Mouse (Mus musculus) heart, embryonic 10.5 days (tissue): ENCODE data around the gene Hist1h4m. TPM values are rescaled to one million over a fixed set of nuclear protein-coding genes. Genes with fewer than 3 reads are reported as not detected.
"Not testable (repeated sequence)": the region's sequence is repeated elsewhere in the genome, so short reads cannot be mapped to it uniquely, and the experiment has no call there.

ENCODE experiments used
- DNase-seq: peaks from one replicate; pipeline ENCODE4 v3.0.0-alpha.2; 2017; ENCODE audit warnings: low spot score
- H3K27ac ChIP-seq: fragments of 300-500 bp; sonication (generic); 2 replicates; pipeline ENCODE4 v1.5.1; 2016; ENCODE audit warnings: mild to moderate bottlenecking
- H3K27me3 ChIP-seq: fragments of 300-500 bp; sonication (generic); 2 replicates; pipeline ENCODE4 v1.6.1; 2016; ENCODE audit warnings: mild to moderate bottlenecking; ENCODE audit not compliant: poor library complexity, insufficient read depth, severe bottlenecking
- H3K36me3 ChIP-seq: fragments of 300-500 bp; sonication (generic); 2 replicates; pipeline ENCODE4 v1.6.1; 2016; ENCODE audit warnings: mild to moderate bottlenecking, moderate library complexity
- H3K4me1 ChIP-seq: fragments of 300-500 bp; sonication (generic); 2 replicates; pipeline ENCODE4 v1.6.1; 2016; ENCODE audit warnings: mild to moderate bottlenecking
- H3K4me3 ChIP-seq: fragments of 300-500 bp; sonication (generic); 2 replicates; pipeline ENCODE4 v1.5.1; 2016; ENCODE audit warnings: mild to moderate bottlenecking, moderate library complexity
- H3K9me3 ChIP-seq: fragments of 300-500 bp; sonication (generic); 2 replicates; pipeline ENCODE4 v1.6.1; 2016; ENCODE audit warnings: mild to moderate bottlenecking, moderate library complexity
- WGBS: fragments of 180-500 bp; shearing (Covaris S2); methylation state at CpG from one replicate; pipeline ENCODE4 v1.1.7; 2016; 5-methylcytosine and 5-hydroxymethylcytosine counted together
- polyA plus RNA-seq: library from polyadenylated mRNA; unstranded; fragments of >200 nt; fragmentation: Nextera tagmentation; extraction: Ambion mirVana; gene quantifications from 2 replicates; pipeline ENCODE4 v1.2.1, GENCODE M21; 2016

The Hist1h4m gene
- polyA plus RNA-seq, 1 experiment from 2014 or later, result not detected

GRCm38 (mm10) chr13:21786899-21787629 lies 24.5 kb upstream of the Hist1h4m start, which contains the start of the genes Hist1h2an and Hist1h2bp:
Gene Hist1h2an, minus strand, starts transcription at chr13:21787218.
Gene Hist1h2bp, plus strand, starts transcription at chr13:21787461.
- Histone ChIP-seq H3K4me1 (peaks cover 28% of the 10 kb centered on the region), H3K27ac (peak within 1 kb of the TSS; percentile 84), H3K4me3 (peak within 1 kb of the TSS; percentile 54)
- DNase-seq, result peak; percentile 96
- not testable (repeated sequence) for H3K9me3 ChIP-seq, H3K36me3 ChIP-seq, H3K27me3 ChIP-seq
- WGBS, result under 1% methylated on average over 37 of the region's 63 CpGs

GRCm38 (mm10) chr13:21787760-21788593 lies 23.6 kb upstream of the Hist1h4m start:
- Histone ChIP-seq H3K36me3 (no peaks in the 10 kb centered on the region), H3K4me3 (peak overlapping the region; percentile 44), H3K27me3 (no peaks in the 10 kb centered on the region), H3K9me3 (no peaks in the 10 kb centered on the region), H3K27ac (peak overlapping the region; percentile 70), H3K4me1 (peaks cover 25% of the 10 kb centered on the region)
- 23% methylated on average over 17 of the region's 21 CpGs for WGBS
- DNase-seq, result peak; percentile 25

- Histone ChIP-seq H3K9me3 (no peaks in the 10 kb centered on the region), H3K27me3 (no peaks in the 10 kb centered on the region), H3K4me3 (no peak overlapping the region), H3K27ac (peak overlapping the region; percentile 42; the same call in 1 of the 2 replicates), H3K36me3 (no peaks in the 10 kb centered on the region), H3K4me1 (peaks cover 18% of the 10 kb centered on the region)
- peak; percentile 33 for DNase-seq
- 53% methylated on average over 6 of the region's 6 CpGs for WGBS
Measured at GRCm38 (mm10) chr13:21789925-21790324, 21.6 kb upstream of the Hist1h4m start.

GRCm38 (mm10) chr13:21790601-21791283 lies 20.8 kb upstream of the Hist1h4m start:
- WGBS, result 7% methylated on average over 18 of the region's 18 CpGs
- Histone ChIP-seq H3K4me1 (peaks cover 18% of the 10 kb centered on the region), H3K27me3 (no peaks in the 10 kb centered on the region), H3K4me3 (peak overlapping the region; percentile 50), H3K36me3 (no peaks in the 10 kb centered on the region), H3K9me3 (no peaks in the 10 kb centered on the region), H3K27ac (peak overlapping the region; percentile 84)
- DNase-seq, result peak; percentile 69

GRCm38 (mm10) chr13:21795584-21795983 lies 16.0 kb upstream of the Hist1h4m start:
- Histone ChIP-seq H3K27me3 (no peaks in the 10 kb centered on the region), H3K4me3 (no peak overlapping the region), H3K36me3 (no peaks in the 10 kb centered on the region), H3K9me3 (no peaks in the 10 kb centered on the region), H3K27ac (no peak overlapping the region), H3K4me1 (peaks cover 5% of the 10 kb centered on the region)
- 89% methylated on average over 7 of the region's 7 CpGs for WGBS
- no peak for DNase-seq

- not testable (repeated sequence) for H3K9me3 ChIP-seq, H3K27ac ChIP-seq, H3K4me1 ChIP-seq, H3K4me3 ChIP-seq, H3K36me3 ChIP-seq, H3K27me3 ChIP-seq, DNase-seq
Measured at GRCm38 (mm10) chr13:21797163-21797562, 14.4 kb upstream of the Hist1h4m start.

GRCm38 (mm10) chr13:21803058-21803457 lies 8.5 kb upstream of the Hist1h4m start:
- not testable (repeated sequence) for H3K4me1 ChIP-seq, H3K4me3 ChIP-seq, DNase-seq, H3K9me3 ChIP-seq, H3K36me3 ChIP-seq, H3K27ac ChIP-seq, H3K27me3 ChIP-seq
- no CpG with 5 or more reads among the region's 4 CpGs for WGBS

- not testable (repeated sequence) for H3K4me3 ChIP-seq, DNase-seq, H3K9me3 ChIP-seq, H3K36me3 ChIP-seq, H3K4me1 ChIP-seq, H3K27ac ChIP-seq, H3K27me3 ChIP-seq
- no CpG with 5 or more reads among the region's 23 CpGs for WGBS
Measured at GRCm38 (mm10) chr13:21810073-21810472, 1.5 kb upstream of the Hist1h4m start, which contains the start of the genes Hist1h2bq and Hist1h2ao. Gene Hist1h2bq, minus strand, starts transcription at chr13:21810197. Gene Hist1h2ao, plus strand, starts transcription at chr13:21810465.

- H3K9me3 ChIP-seq, H3K27ac ChIP-seq, DNase-seq, H3K36me3 ChIP-seq, H3K4me3 ChIP-seq, H3K4me1 ChIP-seq, H3K27me3 ChIP-seq: not testable (repeated sequence)
- WGBS, result no CpG with 5 or more reads among the region's 8 CpGs
Measured at GRCm38 (mm10) chr13:21811074-21811473, 472 bp upstream of the Hist1h4m start.

- 0% methylated on average over 14 of the region's 14 CpGs for WGBS
- H3K27me3 ChIP-seq, DNase-seq, H3K27ac ChIP-seq, H3K36me3 ChIP-seq, H3K4me3 ChIP-seq, H3K4me1 ChIP-seq, H3K9me3 ChIP-seq: not testable (repeated sequence)
Measured at GRCm38 (mm10) chr13:21812092-21812491, 546 bp downstream of the Hist1h4m start.

GRCm38 (mm10) chr13:21820082-21820890 lies 8.7 kb downstream of the Hist1h4m start:
- H3K4me3 ChIP-seq, H3K36me3 ChIP-seq, H3K27ac ChIP-seq, H3K9me3 ChIP-seq, DNase-seq, H3K4me1 ChIP-seq, H3K27me3 ChIP-seq: not testable (repeated sequence)
- 70% methylated on average over 7 of the region's 16 CpGs for WGBS

- Histone ChIP-seq H3K27ac (no peak overlapping the region), H3K27me3 (no peaks in the 10 kb centered on the region), H3K36me3 (no peaks in the 10 kb centered on the region), H3K4me3 (no peak overlapping the region), H3K4me1 (no peaks in the 10 kb centered on the region), H3K9me3 (no peaks in the 10 kb centered on the region)
- DNase-seq, result no peak
- WGBS, result 79% methylated on average over 3 of the region's 3 CpGs
Measured at GRCm38 (mm10) chr13:21828511-21828910, 17.0 kb downstream of the Hist1h4m start.
